24 mouse cellular contexts compared by ENCODE assay signal in genomic region chrX:77082716-77083115, GRCm38 (mm10).
"Had no signal": no experiment of that assay in that cellular context is flagged by ENCODE, and none has a peak within 500 bp of the region (broad histone marks: within the 10 kb centered on the region; RNA-seq: fewer than 3 reads in every experiment).

No protein-coding gene starts in this region.

- H3K4me2 ChIP-seq: heart, embryonic 12.5 days; hindbrain, embryonic 12.5 days; hindbrain, embryonic 14.5 days; intestine, embryonic 15.5 days; limb, embryonic 13.5 days; limb, embryonic 15.5 days; liver, embryonic 12.5 days had no signal

- H3K36me3 ChIP-seq: heart, embryonic 10.5 days; heart, embryonic 12.5 days; hindbrain, embryonic 10.5 days; hindbrain, embryonic 12.5 days; intestine, embryonic 15.5 days; limb, embryonic 13.5 days; limb, embryonic 15.5 days; liver, embryonic 12.5 days had no signal

- H3K27me3 ChIP-seq: heart, embryonic 12.5 days; hindbrain, embryonic 12.5 days; intestine, embryonic 15.5 days; limb, embryonic 13.5 days; limb, embryonic 15.5 days; liver, embryonic 12.5 days had no signal

- DNase-seq: gastrocnemius, adult 2 months; gastrocnemius, postnatal 10 days; gastrocnemius, postnatal 25 days; heart, adult 18-20 months; heart, postnatal 10 days; heart, postnatal 4 days; layer of hippocampus, adult 9-11 months; layer of hippocampus, postnatal 36 days; left cerebral cortex, postnatal 4 days; lung, adult 18-20 months had no signal

- H3K4me1 ChIP-seq: heart, embryonic 10.5 days; heart, embryonic 12.5 days; hindbrain, embryonic 10.5 days; hindbrain, embryonic 12.5 days; intestine, embryonic 15.5 days; limb, embryonic 13.5 days; limb, embryonic 15.5 days; liver, embryonic 12.5 days had no signal

- H3K9ac ChIP-seq: heart, embryonic 12.5 days; hindbrain, embryonic 12.5 days; hindbrain, embryonic 14.5 days; intestine, embryonic 15.5 days; limb, embryonic 13.5 days; limb, embryonic 15.5 days; liver, embryonic 12.5 days; liver, embryonic 14.5 days had no signal

- H3K27ac ChIP-seq: gastrocnemius, adult 2 months; heart, embryonic 10.5 days; hindbrain, embryonic 10.5 days; hindbrain, embryonic 12.5 days; hindbrain, embryonic 14.5 days; intestine, embryonic 15.5 days; limb, embryonic 13.5 days; limb, embryonic 15.5 days; liver, embryonic 12.5 days; liver, embryonic 14.5 days had no signal

- H3K9me3 ChIP-seq: heart, embryonic 10.5 days; heart, embryonic 12.5 days; hindbrain, embryonic 10.5 days; hindbrain, embryonic 12.5 days; intestine, embryonic 15.5 days; limb, embryonic 13.5 days; limb, embryonic 15.5 days; liver, embryonic 12.5 days had no signal

- H3K4me3 ChIP-seq: gastrocnemius, adult 2 months; heart, embryonic 10.5 days; heart, embryonic 12.5 days; hindbrain, embryonic 10.5 days; hindbrain, embryonic 12.5 days; intestine, embryonic 15.5 days; limb, embryonic 13.5 days; limb, embryonic 15.5 days; liver, embryonic 12.5 days had no signal

- ATAC-seq: forebrain, embryonic 16.5 days; hindbrain, embryonic 16.5 days; inflammation-experienced regulatory T-cells, adult 6 months; intestine, embryonic 15.5 days; intestine, postnatal 0 days; liver, embryonic 12.5 days had no signal
